Mouse (Mus musculus): ENCODE data around the gene Anapc16.

GRCm38 (mm10) chr10:59959517-59959916, 43.4 kb downstream of the Anapc16 start:
- TF ChIP-seq CTCF (IDR thresholded peaks at IDR 0.05; ENCODE audit: low read depth) (no peak), EP300 (optimal IDR thresholded peaks at IDR 0.05) (no peak)

All from stomach, postnatal 0 days (tissue).